Mouse (Mus musculus) liver, embryonic 14.5 days (tissue): ENCODE data around the gene Cnot6. TPM values are rescaled to one million over a fixed set of nuclear protein-coding genes. Genes with fewer than 3 reads are reported as not detected.
A peak's percentile ranks its signal among the peaks of the same experiment; 100 is the strongest.

Experiments
- ATAC-seq: fragments of 200-750 bp; cut with Nextera tagmentation; 2 replicates; pipeline ENCODE4 v1.8.0; 2017; ENCODE audit warnings: moderate number of reproducible peaks, mild to moderate bottlenecking, moderate library complexity; ENCODE audit not compliant: insufficient read depth
- DNase-seq, 3 experiments: peaks; one replicate each; pipeline ENCODE4 v3.0.0-alpha.2; 2012 to 2013; ENCODE audit warnings: low read depth in 3 of 3, low spot score in 3 of 3
- H3K27ac ChIP-seq: fragments of 300-500 bp; sonication (generic); 2 replicates; pipeline ENCODE4 v1.5.1; 2014; ENCODE audit warnings: moderate library complexity, mild to moderate bottlenecking, control low read depth, inconsistent platforms
- H3K27me3 ChIP-seq: fragments of 300-500 bp; sonication (generic); 2 replicates; pipeline ENCODE4 v1.6.1; 2014; ENCODE audit warnings: mild to moderate bottlenecking, low read length, moderate library complexity; ENCODE audit not compliant: control insufficient read depth, insufficient read depth
- H3K36me3 ChIP-seq: fragments of 300-500 bp; sonication (generic); replicated peaks from 2 replicates; pipeline ENCODE4 v1.6.1; 2014; ENCODE audit warnings: low read depth; ENCODE audit not compliant: control insufficient read depth, insufficient read depth
- H3K4me1 ChIP-seq, 2 experiments: fragments of 200-500 bp in 1 of 2; fragments of 300-500 bp in 1 of 2; sonication (generic) in 1 of 2; replicated peaks; 2 replicates each; pipeline ENCODE4 v1.6.1; 2012 to 2014; ENCODE audit warnings: antibody characterized with exemption in 1 of 2, inconsistent platforms in 1 of 2, low read length in 1 of 2; ENCODE audit not compliant: control insufficient read depth in 2 of 2, insufficient read depth in 2 of 2
- H3K4me2 ChIP-seq: fragments of 300-500 bp; sonication (generic); 2 replicates; pipeline ENCODE4 v1.6.1; 2014; ENCODE audit warnings: low read depth, mild to moderate bottlenecking, control low read depth, moderate library complexity
- H3K4me3 ChIP-seq, 2 experiments: fragments of 200-500 bp in 1 of 2; fragments of 300-500 bp in 1 of 2; sonication (generic) in 1 of 2; 2 replicates each; pipeline ENCODE4 v1.5.1; 2012 to 2014; ENCODE audit warnings: low read depth in 2 of 2, low read length in 2 of 2, mild to moderate bottlenecking in 2 of 2, control low read depth in 1 of 2, inconsistent platforms in 1 of 2, moderate library complexity in 1 of 2; ENCODE audit not compliant: insufficient read depth in 1 of 2
- H3K9ac ChIP-seq: fragments of 300-500 bp; sonication (generic); replicated peaks from 2 replicates; pipeline ENCODE4 v1.6.1; 2014; ENCODE audit warnings: mild to moderate bottlenecking, control low read depth, moderate library complexity
- H3K9me3 ChIP-seq: fragments of 300-500 bp; sonication (generic); 2 replicates; pipeline ENCODE4 v1.6.1; 2016; ENCODE audit warnings: low read length, mixed read lengths; ENCODE audit not compliant: control insufficient read depth
- CTCF ChIP-seq: IDR thresholded peaks from 2 replicates; pipeline ENCODE4 v1.5.1; 2016; ENCODE audit warnings: antibody characterized with exemption, low read depth, control low read depth
- EP300 ChIP-seq: IDR thresholded peaks from 2 replicates; pipeline ENCODE4 v1.6.1; 2016; ENCODE audit warnings: antibody characterized with exemption, low read depth
- WGBS: fragments of 180-500 bp; shearing (Covaris S2); extraction: QIAGEN DNeasy Blood & Tissue Kit; methylation state at CpG from one replicate; pipeline ENCODE4 v1.1.7; 2014; ENCODE audit not compliant: insufficient replicate concordance; 5-methylcytosine and 5-hydroxymethylcytosine counted together
- polyA plus RNA-seq, 2 experiments: library from polyadenylated mRNA; depleted of rRNA in 1 of 2; stranded (reverse) in 1 of 2; unstranded in 1 of 2; fragments of >200 nt; fragmentation: Nextera tagmentation in 1 of 2; extraction: Ambion mirVana in 1 of 2; gene quantifications; 2 replicates each; pipeline versions ENCODE4 v1.2.1 to v1.2.3; 2012 to 2014

Gene Cnot6
- polyA plus RNA-seq, 2 experiments = 18.1 to 21.0 TPM

DNA sequence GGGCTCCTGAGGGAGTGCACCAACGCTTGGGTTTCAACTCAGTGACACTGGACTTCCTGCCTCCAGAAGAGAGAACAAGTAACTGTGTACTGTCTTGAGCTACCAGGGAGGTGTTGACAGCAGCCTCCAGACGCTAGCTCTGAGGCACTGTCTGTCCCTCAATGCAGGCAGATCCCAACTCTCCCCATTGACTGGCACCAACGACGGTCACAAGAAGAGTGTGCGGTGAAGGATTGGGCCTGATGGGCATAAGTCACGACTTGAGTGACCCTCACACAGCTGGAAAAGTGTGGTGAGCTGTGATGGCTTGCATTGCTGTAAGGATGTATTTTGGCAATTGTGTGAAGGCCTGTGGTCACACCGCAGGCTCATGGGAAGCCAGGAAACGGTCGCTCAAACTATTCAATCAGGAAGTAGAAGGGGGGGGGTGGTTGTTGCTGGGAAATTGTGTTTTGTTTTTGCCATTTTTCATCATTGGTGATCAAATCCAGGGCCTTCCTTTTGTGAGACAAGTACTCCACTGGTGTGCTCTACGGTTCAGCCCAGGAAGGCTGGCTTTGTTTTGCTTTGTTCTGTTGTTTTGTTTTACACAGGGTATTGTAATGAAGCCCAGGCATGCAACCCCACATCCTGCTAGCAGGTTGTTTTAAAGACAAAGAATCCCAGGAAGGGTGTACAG, 53.6 kb downstream of the Cnot6 start:
- no peak for TF ChIP-seq EP300
- TF ChIP-seq CTCF = no peak
- no peaks in the 10 kb centered on the region for H3K27me3 ChIP-seq
- no peak overlapping the region for H3K9ac ChIP-seq
- H3K27ac ChIP-seq = no peak overlapping the region
- H3K9me3 ChIP-seq = no peaks in the 10 kb centered on the region
- no peak overlapping the region for H3K4me3 ChIP-seq
- H3K4me2 ChIP-seq = no peak overlapping the region
- ATAC-seq (no peak), DNase-seq (no peak)
- peaks cover 0 to 13% of the 10 kb centered on the region in 2 experiments; a peak in 2 of 4 replicates for H3K4me1 ChIP-seq
- H3K36me3 ChIP-seq = no peaks in the 10 kb centered on the region
- 17% methylated on average over 10 of the region's 10 CpGs for WGBS

DNA sequence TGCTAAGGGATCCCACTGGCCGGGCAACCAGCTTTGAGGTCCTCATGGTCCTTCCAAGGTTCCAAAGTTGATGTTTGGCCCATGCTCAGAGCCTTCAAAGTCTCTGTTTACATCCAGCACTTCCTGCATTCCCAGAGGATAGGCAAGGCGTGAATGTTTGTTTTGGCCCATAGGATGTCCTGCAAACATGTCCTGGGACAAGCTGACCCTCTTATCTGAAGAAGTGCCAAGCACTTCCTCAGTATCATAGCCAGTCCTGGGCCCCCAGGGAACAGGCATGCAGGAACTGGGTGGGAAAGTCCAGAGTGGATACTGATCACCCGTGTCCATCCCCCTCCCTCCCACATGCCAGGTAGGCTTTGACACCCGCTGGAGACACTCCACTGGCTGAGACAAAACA, 54.5 kb downstream of the Cnot6 start:
- Histone ChIP-seq H3K4me1 (peaks cover 0 to 13% of the 10 kb centered on the region in 2 experiments; a peak in 2 of 4 replicates), H3K27me3 (no peaks in the 10 kb centered on the region), H3K27ac (no peak overlapping the region), H3K36me3 (no peaks in the 10 kb centered on the region), H3K4me3 (no peak overlapping the region), H3K4me2 (no peak overlapping the region), H3K9me3 (no peaks in the 10 kb centered on the region), H3K9ac (no peak overlapping the region)
- ATAC-seq = no peak
- WGBS = 44% methylated on average over 4 of the region's 4 CpGs
- TF ChIP-seq EP300 (no peak), CTCF (no peak)
- no peak for DNase-seq

DNA sequence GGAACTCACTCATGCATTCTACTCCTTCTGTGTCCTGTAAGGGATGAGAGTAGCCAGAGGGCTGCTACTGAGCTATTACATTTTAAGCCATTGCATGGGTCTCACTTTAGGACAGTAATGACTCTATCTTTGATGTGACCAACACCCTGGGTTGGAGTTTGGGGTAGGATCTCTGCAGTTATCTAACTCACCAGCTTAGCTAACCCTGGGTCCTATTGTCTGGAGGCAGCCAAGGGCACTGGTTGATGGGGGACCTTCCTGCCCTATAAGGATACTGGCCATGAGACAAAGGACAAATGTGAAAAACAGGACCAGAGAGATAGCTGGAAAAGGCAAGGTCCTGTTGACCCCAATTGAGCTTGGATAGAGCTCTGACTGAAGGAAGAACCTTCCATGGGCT, 57.0 kb downstream of the Cnot6 start:
- TF ChIP-seq CTCF (no peak), EP300 (no peak)
- no peak overlapping the region for H3K4me2 ChIP-seq

DNA sequence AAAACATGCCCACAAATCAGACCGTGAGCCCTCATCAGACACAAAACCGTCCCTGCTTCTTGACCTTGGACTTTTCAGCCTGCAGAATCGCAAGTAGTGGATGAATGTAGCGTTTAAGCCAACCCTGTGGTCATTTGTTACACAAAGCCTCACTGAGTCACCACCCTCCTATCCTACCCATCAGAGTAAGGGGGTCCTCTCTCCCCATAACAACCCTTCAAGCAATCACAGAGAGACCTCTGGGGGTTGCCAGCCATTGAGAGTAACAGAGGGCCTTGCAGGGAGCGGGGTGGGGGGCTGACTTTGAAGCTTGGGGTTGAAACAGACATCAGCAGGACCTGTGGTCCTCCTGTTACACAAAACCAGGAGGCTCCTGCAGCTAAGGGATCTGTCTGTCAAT, 57.9 kb downstream of the Cnot6 start:
- no peak for ATAC-seq
- Histone ChIP-seq H3K27me3 (no peaks in the 10 kb centered on the region), H3K27ac (no peak overlapping the region), H3K9ac (no peak overlapping the region), H3K4me2 (no peak overlapping the region), H3K4me1 (peaks cover 11 to 36% of the 10 kb centered on the region in 2 experiments; a peak in 3 of 4 replicates), H3K4me3 (no peak overlapping the region), H3K9me3 (no peaks in the 10 kb centered on the region), H3K36me3 (no peaks in the 10 kb centered on the region)
- WGBS = 73% methylated on average over 5 of the region's 5 CpGs
- TF ChIP-seq EP300 (no peak), CTCF (no peak)
- no peak for DNase-seq

More for the DNA sequence above, 57.0 kb downstream of the Cnot6 start:
- Histone ChIP-seq H3K27ac (no peak overlapping the region), H3K4me3 (no peak overlapping the region), H3K27me3 (no peaks in the 10 kb centered on the region), H3K9me3 (no peaks in the 10 kb centered on the region), H3K4me1 (peaks cover 11 to 35% of the 10 kb centered on the region in 2 experiments; a peak in 3 of 4 replicates), H3K36me3 (no peaks in the 10 kb centered on the region), H3K9ac (no peak overlapping the region)
- DNase-seq = no peak
- no peak for ATAC-seq

DNA sequence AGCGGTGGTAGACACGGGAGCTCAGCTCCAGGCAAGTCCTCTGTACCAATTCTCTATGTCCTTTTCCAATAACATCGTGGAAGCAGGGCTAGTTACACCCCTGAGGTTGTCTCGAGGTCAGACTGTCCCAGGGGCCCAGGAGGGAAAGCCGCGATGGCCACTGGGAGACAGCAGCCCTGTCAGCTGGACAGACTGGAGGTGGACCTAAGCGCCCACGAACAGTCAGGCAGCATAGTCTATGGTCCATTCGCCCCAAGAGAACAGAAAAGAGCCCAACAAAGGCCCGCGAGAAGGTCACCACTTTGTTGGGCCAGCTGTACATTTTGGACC, 59.5 kb downstream of the Cnot6 start:
- no peak overlapping the region for H3K27ac ChIP-seq
- H3K27me3 ChIP-seq = no peaks in the 10 kb centered on the region
- TF ChIP-seq EP300 = no peak
- no peak for TF ChIP-seq CTCF
- H3K36me3 ChIP-seq = no peaks in the 10 kb centered on the region
- ATAC-seq (no peak), DNase-seq (no peak)
- WGBS = 34% methylated on average over 11 of the region's 11 CpGs
- no peak overlapping the region for H3K9ac ChIP-seq
- H3K9me3 ChIP-seq = no peaks in the 10 kb centered on the region
- peaks cover 11 to 25% of the 10 kb centered on the region in 2 experiments; a peak in 3 of 4 replicates for H3K4me1 ChIP-seq
- peak overlapping the region; percentile 35 for H3K4me2 ChIP-seq
- H3K4me3 ChIP-seq = peak overlapping the region in 1 of 2 experiments; percentile 28; a peak in 2 of 4 replicates
